Comparison of ENCODE assay signal across 30 mouse cellular contexts in the genomic region with DNA sequence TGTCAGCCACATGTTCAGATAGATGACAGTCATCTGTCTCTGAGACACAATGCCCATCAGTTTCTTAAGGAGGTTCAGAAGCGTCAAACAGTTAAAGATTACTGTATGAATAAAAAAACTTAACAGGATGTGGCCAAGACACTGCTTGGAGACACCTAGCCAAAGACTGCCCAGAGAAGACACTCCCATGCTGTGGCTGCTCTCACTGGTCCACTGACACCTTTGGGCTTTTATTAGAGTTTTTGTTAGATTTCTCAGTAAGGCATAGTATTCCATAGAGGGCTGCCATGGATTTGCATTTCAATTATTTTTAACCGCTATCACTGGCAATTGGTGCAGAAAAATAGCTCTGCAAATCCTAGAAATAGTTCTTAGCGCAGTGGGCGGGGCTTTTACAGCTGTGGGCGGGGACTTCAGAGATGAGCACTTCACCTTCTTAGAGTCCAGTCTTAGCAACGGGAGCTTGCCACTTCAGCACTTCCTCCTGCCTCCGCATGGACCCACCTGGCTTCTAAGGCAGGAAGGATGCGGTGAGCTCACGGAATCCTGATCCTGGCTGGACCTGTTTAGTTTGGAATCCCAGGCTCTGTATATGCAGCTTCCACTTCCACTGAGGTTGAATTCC. TPM values are rescaled to one million over a fixed set of nuclear protein-coding genes. Genes with fewer than 3 reads are reported as not detected.
DNase-seq lines count a peak whose midpoint lies in the region; ATAC-seq and TF ChIP-seq lines count a peak whose summit lies in the region.
"Had no signal": no experiment of that assay in that cellular context is flagged by ENCODE, and none has a peak within 500 bp of the region (broad histone marks: within the 10 kb centered on the region; RNA-seq: fewer than 3 reads in every experiment).

No protein-coding gene starts in this region.

- H3K4me2 ChIP-seq in midbrain, embryonic 16.5 days (ENCODE audit: low read length), result no peak overlapping the region
- H3K4me2 ChIP-seq in midbrain, postnatal 0 days (ENCODE audit: low read depth, low read length, poor library complexity, severe bottlenecking), result no peak overlapping the region
- H3K4me2 ChIP-seq in myocyte (ENCODE audit: low read depth), result peak overlapping the region; percentile 7
- H3K4me2 ChIP-seq: embryonic facial prominence, embryonic 15.5 days; heart, embryonic 13.5 days; hindbrain, embryonic 13.5 days; limb, embryonic 15.5 days; lung, embryonic 15.5 days; midbrain, embryonic 11.5 days; neural tube, embryonic 13.5 days had no signal

- H3K4me1 ChIP-seq in midbrain, embryonic 16.5 days (ENCODE audit: control insufficient read depth, insufficient read depth, low read length), result peaks cover 5% of the 10 kb centered on the region; the same call in 1 of the 2 replicates
- no peaks in the 10 kb centered on the region; the same call in 1 of the 2 replicates for H3K4me1 ChIP-seq in midbrain, postnatal 0 days (ENCODE audit: insufficient read depth, low read length)

- no peak for ATAC-seq in midbrain, embryonic 16.5 days
- no peak for ATAC-seq in midbrain, postnatal 0 days (ENCODE audit: low FRiP score)
- ATAC-seq: forebrain, embryonic 14.5 days; inflammation-experienced regulatory T-cells, adult 6 months had no signal

- 39% methylated on average over 9 of the region's 9 CpGs for WGBS in midbrain, embryonic 16.5 days
- WGBS in midbrain, postnatal 0 days, result 40% methylated on average over 9 of the region's 9 CpGs

- H3K36me3 ChIP-seq in midbrain, embryonic 16.5 days (ENCODE audit: control insufficient read depth, insufficient read depth, low read length), result no peaks in the 10 kb centered on the region
- H3K36me3 ChIP-seq in midbrain, postnatal 0 days (ENCODE audit: insufficient read depth, low read length), result no peaks in the 10 kb centered on the region
- no peaks in the 10 kb centered on the region for H3K36me3 ChIP-seq in myocyte (ENCODE audit: control insufficient read depth, insufficient read depth)
- H3K36me3 ChIP-seq: embryonic facial prominence, embryonic 15.5 days; G1E; hindbrain, embryonic 13.5 days; limb, embryonic 15.5 days; lung, embryonic 15.5 days; neural tube, embryonic 13.5 days had no signal

- TF ChIP-seq CTCF in midbrain, postnatal 0 days (IDR thresholded peaks at IDR 0.05), result no peak

- 0 out of 2 replicates have a peak overlapping the region, but pooled peaks have one; percentile 40 for H3K27ac ChIP-seq in midbrain, embryonic 16.5 days (ENCODE audit: low read length)
- no peak overlapping the region for H3K27ac ChIP-seq in midbrain, postnatal 0 days (ENCODE audit: low read depth, low read length)
- H3K27ac ChIP-seq: embryonic facial prominence, embryonic 15.5 days; heart, adult 2 months; heart, embryonic 13.5 days; hindbrain, embryonic 13.5 days; kidney, postnatal 0 days; left cerebral cortex, adult 2 months; limb, embryonic 15.5 days; liver, embryonic 14.5 days; lung, embryonic 15.5 days; neural tube, embryonic 13.5 days had no signal

- H3K4me3 ChIP-seq in midbrain, embryonic 16.5 days (ENCODE audit: low read depth, low read length), result no peak overlapping the region
- no peak overlapping the region for H3K4me3 ChIP-seq in midbrain, postnatal 0 days (ENCODE audit: low read depth, low read length)
- H3K4me3 ChIP-seq in myocyte, result no peak overlapping the region
- H3K4me3 ChIP-seq: embryonic facial prominence, embryonic 15.5 days; heart, adult 2 months; heart, embryonic 13.5 days; hindbrain, embryonic 13.5 days; left cerebral cortex, adult 2 months; limb, embryonic 15.5 days; lung, embryonic 15.5 days; neural tube, embryonic 13.5 days had no signal

- no peaks in the 10 kb centered on the region for H3K79me2 ChIP-seq in myocyte (ENCODE audit: control insufficient read depth, insufficient read depth)

- TF ChIP-seq POLR2A in myocyte (IDR thresholded peaks at IDR 0.05; ENCODE audit: insufficient read length, low read depth), result no peak

- H3K9ac ChIP-seq in midbrain, embryonic 16.5 days (ENCODE audit: low read depth, low read length), result no peak overlapping the region
- H3K9ac ChIP-seq in midbrain, postnatal 0 days (replicated peaks; ENCODE audit: low read length, poor library complexity, severe bottlenecking), result no peak overlapping the region
- H3K9ac ChIP-seq: embryonic facial prominence, embryonic 15.5 days; heart, embryonic 13.5 days; hindbrain, embryonic 13.5 days; limb, embryonic 15.5 days; liver, embryonic 14.5 days; lung, embryonic 15.5 days; neural tube, embryonic 13.5 days had no signal

- no peaks in the 10 kb centered on the region for H3K27me3 ChIP-seq in midbrain, embryonic 16.5 days (ENCODE audit: control insufficient read depth, insufficient read depth, low read depth, low read length)
- no peaks in the 10 kb centered on the region for H3K27me3 ChIP-seq in midbrain, postnatal 0 days (ENCODE audit: insufficient read depth, low read length)
- H3K27me3 ChIP-seq in myocyte (ENCODE audit: control insufficient read depth, insufficient read depth, insufficient read length), result no peaks in the 10 kb centered on the region
- H3K27me3 ChIP-seq: embryonic facial prominence, embryonic 15.5 days; heart, embryonic 13.5 days; hindbrain, embryonic 13.5 days; limb, embryonic 15.5 days; lung, embryonic 15.5 days; neural tube, embryonic 13.5 days had no signal

- no peak for DNase-seq in midbrain, postnatal 0 days (ENCODE audit: low spot score)
- peak; percentile 44 for DNase-seq in CD4-positive helper T cell, adult 2 months (ENCODE audit: low read depth, low spot score)
- DNase-seq in ZHBTc4 (ENCODE audit: low read depth, low spot score), result peak; percentile 74
- DNase-seq in right cerebral cortex, postnatal 10 days (ENCODE audit: low spot score in 2 of 2), result no peak
- no peak for DNase-seq in kidney, postnatal 14 days
- DNase-seq in cerebellum, postnatal 25 days, result no peak
- DNase-seq: cerebellum, adult 9-10 months; gastrocnemius, postnatal 36 days; heart, postnatal 14 days; kidney, adult 18-20 months; lung, postnatal 4 days; right cerebral cortex, postnatal 14 days; spleen, adult 18-20 months; thymus, postnatal 36 days had no signal

- H3K9me3 ChIP-seq in midbrain, embryonic 16.5 days (replicated peaks; ENCODE audit: control insufficient read depth, low read length, poor library complexity, severe bottlenecking), result no peaks in the 10 kb centered on the region
- no peaks in the 10 kb centered on the region for H3K9me3 ChIP-seq in midbrain, postnatal 0 days (ENCODE audit: low read length)
- H3K9me3 ChIP-seq: embryonic facial prominence, embryonic 15.5 days; G1E; heart, embryonic 13.5 days; hindbrain, embryonic 13.5 days; limb, embryonic 15.5 days; lung, embryonic 15.5 days; neural tube, embryonic 13.5 days had no signal

- no peak overlapping the region for H3ac ChIP-seq in myocyte (ENCODE audit: control insufficient read depth, insufficient read length)

TF ChIP-seq in myocyte, 11 proteins besides CTCF, POLR2A, EP300 and RAD21:
- no peak for TF ChIP-seq MYOG (IDR thresholded peaks at IDR 0.05; ENCODE audit: control insufficient read depth in 1 of 3, insufficient read depth in 1 of 3, insufficient read length in 2 of 3, low read depth in 2 of 3)
- no peak for TF ChIP-seq SRF (IDR thresholded peaks at IDR 0.05; ENCODE audit: control insufficient read depth, insufficient read length, low read depth)
- no peak for TF ChIP-seq POLR2AphosphoS2 (IDR thresholded peaks at IDR 0.05; ENCODE audit: insufficient read length, low read depth)
- TF ChIP-seq E2F4 (IDR thresholded peaks at IDR 0.05; ENCODE audit: insufficient read depth), result no peak
- TF ChIP-seq TCF3 (IDR thresholded peaks at IDR 0.05; ENCODE audit: insufficient read length, low read depth), result no peak
- no peak for TF ChIP-seq USF1 (IDR thresholded peaks at IDR 0.05; ENCODE audit: low read depth)
- TF ChIP-seq TCF12 (IDR thresholded peaks at IDR 0.05; ENCODE audit: insufficient read depth, poor library complexity, severe bottlenecking), result no peak
- no peak for TF ChIP-seq MYOD1 (IDR thresholded peaks at IDR 0.05; ENCODE audit: control insufficient read depth in 1 of 3, insufficient read length in 2 of 3, low read depth in 2 of 3)
- no peak for TF ChIP-seq MAX (IDR thresholded peaks at IDR 0.05; ENCODE audit: low read depth)
- no peak for TF ChIP-seq CEBPB (IDR thresholded peaks at IDR 0.05; ENCODE audit: insufficient read depth, poor library complexity, severe bottlenecking)
- TF ChIP-seq REST (IDR thresholded peaks at IDR 0.05; ENCODE audit: insufficient read depth, insufficient read length), result no peak

RNA-seq across cellular contexts. Expression of gene Nav1, which starts 12.7 kb away (rescaled TPM):
- 53.9 and 57.1 TPM in 2 replicates for polyA plus RNA-seq in midbrain, embryonic 16.5 days (2015; fragmentation: Nextera tagmentation; extraction: Ambion mirVana)
- total RNA-seq in midbrain, postnatal 0 days (2014; rRNA removed), result 99.1 and 109 TPM in 2 replicates
- polyA plus RNA-seq in midbrain, postnatal 0 days (2015; fragmentation: Nextera tagmentation; extraction: Ambion mirVana), result 37.3 and 46.5 TPM in 2 replicates
- polyA plus RNA-seq in myocyte (2012; fragmentation: generic; extraction: Trizol), result 33.7 TPM
- polyA plus RNA-seq: G1E had no signal

Comparison
In these comparisons a context has a peak if more than half of its experiments do, and no peak if none do; other contexts are left out.
1. DNase-seq: peak in CD4-positive helper T cell, adult 2 months (single experiment) and ZHBTc4 (single experiment); none in midbrain, postnatal 0 days (single experiment), right cerebral cortex, postnatal 10 days (0 of 2), kidney, postnatal 14 days (single experiment) and cerebellum, postnatal 25 days (0 of 2).